Mouse (Mus musculus) heart, embryonic 16.5 days (tissue): ENCODE measurements around the gene Crabp2. TPM values are rescaled to one million over a fixed set of nuclear protein-coding genes. Genes with fewer than 3 reads are reported as not detected.

ENCODE experiments used
- ATAC-seq: fragments of 200-750 bp; cut with Nextera tagmentation; replicated peaks from 2 replicates; pipeline ENCODE4 v1.8.0; 2017; ENCODE audit warnings: moderate number of reproducible peaks; ENCODE audit not compliant: insufficient read depth, low FRiP score; ENCODE audit errors: extremely low read depth
- H3K27ac ChIP-seq: fragments of 300-500 bp; sonication (generic); 2 replicates; pipeline ENCODE4 v1.5.1; 2014; ENCODE audit warnings: mild to moderate bottlenecking, low read length, control low read depth, moderate library complexity
- H3K27me3 ChIP-seq: fragments of 300-500 bp; sonication (generic); 2 replicates; pipeline ENCODE4 v1.6.1; 2014; ENCODE audit warnings: low read length, mixed read lengths; ENCODE audit not compliant: control insufficient read depth, insufficient read depth
- H3K36me3 ChIP-seq: fragments of 300-500 bp; sonication (generic); 2 replicates; pipeline ENCODE4 v1.6.1; 2014; ENCODE audit not compliant: control insufficient read depth, insufficient read depth
- H3K4me1 ChIP-seq: fragments of 300-500 bp; sonication (generic); 2 replicates; pipeline ENCODE4 v1.6.1; 2014; ENCODE audit warnings: low read length, mixed read lengths; ENCODE audit not compliant: control insufficient read depth, insufficient read depth
- H3K4me2 ChIP-seq: fragments of 300-500 bp; sonication (generic); 2 replicates; pipeline ENCODE4 v1.6.1; 2014; ENCODE audit warnings: low read depth, mild to moderate bottlenecking, control low read depth, low read length
- H3K4me3 ChIP-seq: fragments of 300-500 bp; sonication (generic); 2 replicates; pipeline ENCODE4 v1.5.1; 2014; ENCODE audit warnings: mild to moderate bottlenecking, control low read depth, low read length
- H3K9ac ChIP-seq: fragments of 300-500 bp; sonication (generic); 2 replicates; pipeline ENCODE4 v1.6.1; 2014; ENCODE audit warnings: low read length, control low read depth
- H3K9me3 ChIP-seq: fragments of 300-500 bp; sonication (generic); replicated peaks from 2 replicates; pipeline ENCODE4 v1.6.1; 2016; ENCODE audit warnings: low read length; ENCODE audit not compliant: control insufficient read depth
- WGBS: fragments of 180-500 bp; shearing (Covaris S2); extraction: QIAGEN DNeasy Blood & Tissue Kit; methylation state at CpG from one replicate; pipeline ENCODE4 v1.1.7; 2014; 5-methylcytosine and 5-hydroxymethylcytosine counted together
- polyA plus RNA-seq: library from polyadenylated mRNA; unstranded; fragments of >200 nt; fragmentation: Nextera tagmentation; extraction: Ambion mirVana; gene quantifications from 2 replicates; pipeline ENCODE4 v1.2.1, GENCODE M21; 2015

Gene Crabp2
- polyA plus RNA-seq, 1 experiment from 2014 or later, result 10.1 TPM

DNA sequence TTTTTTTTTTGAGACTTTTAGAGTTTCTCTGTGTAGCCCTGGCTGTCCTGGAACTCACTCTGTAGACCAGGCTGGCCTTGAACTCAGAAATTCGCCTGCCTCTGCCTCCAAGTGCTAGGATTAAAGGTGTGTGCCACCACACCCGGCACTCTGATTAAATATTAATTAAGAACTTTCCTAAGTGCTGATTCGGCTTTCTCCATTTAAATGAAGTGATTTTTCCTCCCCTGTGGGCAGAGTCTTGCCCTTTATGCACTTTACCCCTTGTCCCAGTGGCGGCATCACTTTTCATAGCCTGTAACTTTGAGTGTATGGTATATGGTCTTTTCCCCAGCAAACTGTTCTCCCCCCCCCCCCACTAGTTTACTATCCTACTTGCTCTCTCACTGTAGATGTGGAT is 13.3 kb upstream of the Crabp2 start:
- ATAC-seq, result no peak
- H3K36me3 ChIP-seq, result peaks cover 42% of the 10 kb centered on the region
- no peak overlapping the region for H3K27ac ChIP-seq
- 77% methylated on average over 4 of the region's 4 CpGs for WGBS
- no peak overlapping the region for H3K9ac ChIP-seq
- no peak overlapping the region for H3K4me3 ChIP-seq
- H3K27me3 ChIP-seq, result no peaks in the 10 kb centered on the region
- H3K9me3 ChIP-seq, result no peaks in the 10 kb centered on the region
- H3K4me1 ChIP-seq, result peaks cover 8% of the 10 kb centered on the region
- H3K4me2 ChIP-seq, result no peak overlapping the region

DNA sequence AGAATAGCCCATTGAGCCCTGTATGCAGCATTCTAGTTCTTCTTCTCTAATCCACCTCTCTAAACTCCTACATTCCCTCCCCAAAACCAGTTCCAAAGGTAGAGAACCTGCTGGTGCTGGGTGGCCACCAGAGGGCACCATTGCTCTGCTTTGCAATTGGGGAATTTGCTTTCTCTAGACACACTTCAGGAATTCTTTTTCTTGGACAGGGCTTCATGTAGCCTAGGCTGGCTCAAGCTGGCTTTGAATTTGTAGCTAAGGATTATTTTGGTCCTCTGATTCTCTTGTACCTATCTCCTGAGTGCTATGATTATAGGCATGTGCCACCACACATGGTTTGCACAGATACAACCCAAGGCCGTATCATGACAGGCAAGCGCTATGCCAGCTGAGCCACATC is 12.7 kb upstream of the Crabp2 start:
- no peak overlapping the region; the same call in 1 of the 2 replicates for H3K9ac ChIP-seq
- H3K4me3 ChIP-seq, result no peak overlapping the region
- no peaks in the 10 kb centered on the region for H3K27me3 ChIP-seq
- ATAC-seq, result 0 out of 2 replicates have a peak, but pooled peaks have one; percentile 21
- H3K9me3 ChIP-seq, result no peaks in the 10 kb centered on the region
- H3K4me2 ChIP-seq, result no peak overlapping the region
- no peak overlapping the region for H3K27ac ChIP-seq
- H3K4me1 ChIP-seq, result peaks cover 7% of the 10 kb centered on the region
- WGBS, result 97% methylated on average over 2 of the region's 2 CpGs
- H3K36me3 ChIP-seq, result peaks cover 44% of the 10 kb centered on the region

DNA sequence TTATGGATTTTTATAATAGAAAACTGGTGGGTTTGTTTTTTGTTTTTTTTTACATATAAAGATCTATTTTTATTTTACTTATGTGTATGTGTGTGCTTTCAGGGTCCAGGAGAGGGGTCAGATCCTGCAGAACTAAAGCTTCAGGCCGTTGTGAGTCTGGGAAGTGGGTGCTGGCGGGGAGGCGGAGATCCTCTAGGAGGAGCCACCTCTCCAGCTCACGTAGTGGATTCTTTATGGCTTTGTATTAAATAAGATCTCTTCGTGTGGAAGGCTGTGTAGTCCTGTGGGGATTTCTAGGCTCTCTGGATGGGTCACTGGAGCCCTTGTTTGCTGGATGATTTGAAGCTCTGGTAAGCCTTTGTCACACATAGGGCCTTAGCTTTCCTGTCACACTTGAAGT is 7.9 kb upstream of the Crabp2 start:
- peaks cover 41% of the 10 kb centered on the region for H3K36me3 ChIP-seq
- WGBS, result 71% methylated on average over 5 of the region's 5 CpGs
- ATAC-seq, result no peak

DNA sequence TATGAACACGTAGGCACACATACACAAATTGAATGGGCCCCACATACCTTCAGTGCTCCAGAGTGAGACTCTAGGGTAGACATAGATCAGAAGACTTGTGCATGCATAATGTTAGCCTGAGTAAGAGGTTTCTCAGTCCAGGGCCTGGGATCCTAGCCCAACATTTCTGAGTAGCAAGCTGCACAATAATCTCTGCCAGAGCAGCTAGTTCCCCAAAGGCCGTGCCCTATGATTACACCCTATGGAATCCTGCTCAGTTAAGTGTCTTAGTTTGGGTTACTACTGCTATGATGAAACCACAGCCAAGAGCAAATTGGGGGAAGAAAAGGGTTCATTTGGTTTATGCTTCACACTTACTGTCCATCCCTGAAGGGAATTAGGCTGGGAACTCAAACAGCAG is 6.0 kb upstream of the Crabp2 start:
- H3K27ac ChIP-seq, result no peak overlapping the region
- no peaks in the 10 kb centered on the region for H3K9me3 ChIP-seq
- no peak overlapping the region for H3K4me2 ChIP-seq
- H3K27me3 ChIP-seq, result peaks cover 20% of the 10 kb centered on the region
- ATAC-seq, result no peak
- 88% methylated on average over 2 of the region's 2 CpGs for WGBS
- no peak overlapping the region for H3K4me3 ChIP-seq
- H3K36me3 ChIP-seq, result peaks cover 35% of the 10 kb centered on the region
- no peak overlapping the region for H3K9ac ChIP-seq
- peaks cover 7% of the 10 kb centered on the region for H3K4me1 ChIP-seq

More for the DNA sequence above, 7.9 kb upstream of the Crabp2 start:
- Histone ChIP-seq H3K4me1 (peaks cover 2% of the 10 kb centered on the region; the same call in 1 of the 2 replicates), H3K4me2 (no peak overlapping the region), H3K9me3 (no peaks in the 10 kb centered on the region), H3K4me3 (no peak overlapping the region), H3K27me3 (peaks cover 6% of the 10 kb centered on the region; the same call in 1 of the 2 replicates), H3K9ac (no peak overlapping the region), H3K27ac (no peak overlapping the region)

DNA sequence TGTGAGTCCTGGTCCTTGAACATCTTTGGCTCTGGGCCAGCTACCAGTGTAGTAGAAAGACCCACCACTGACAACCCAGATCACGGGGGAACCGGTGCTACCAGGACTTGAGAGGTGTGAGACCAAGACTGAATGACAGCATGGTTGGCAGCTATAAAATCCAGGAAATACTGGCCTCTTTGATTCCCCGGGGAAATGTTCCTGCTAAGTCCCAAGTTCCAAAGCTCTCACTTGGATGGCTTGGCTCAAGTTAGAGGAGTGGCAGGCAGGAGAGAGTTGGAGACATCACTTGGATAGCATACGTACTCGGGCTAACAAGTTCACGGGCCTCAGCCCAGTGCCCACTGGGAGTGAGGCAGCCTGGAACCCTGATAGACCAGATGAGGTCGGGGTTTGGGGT is 4.9 kb upstream of the Crabp2 start:
- no peak for ATAC-seq
- no peak overlapping the region for H3K9ac ChIP-seq
- peaks cover 29% of the 10 kb centered on the region for H3K27me3 ChIP-seq
- H3K4me3 ChIP-seq, result no peak overlapping the region
- H3K4me1 ChIP-seq, result peaks cover 18% of the 10 kb centered on the region
- WGBS, result 63% methylated on average over 7 of the region's 7 CpGs
- H3K4me2 ChIP-seq, result no peak overlapping the region
- H3K36me3 ChIP-seq, result peaks cover 26% of the 10 kb centered on the region
- H3K27ac ChIP-seq, result no peak overlapping the region
- H3K9me3 ChIP-seq, result no peaks in the 10 kb centered on the region

DNA sequence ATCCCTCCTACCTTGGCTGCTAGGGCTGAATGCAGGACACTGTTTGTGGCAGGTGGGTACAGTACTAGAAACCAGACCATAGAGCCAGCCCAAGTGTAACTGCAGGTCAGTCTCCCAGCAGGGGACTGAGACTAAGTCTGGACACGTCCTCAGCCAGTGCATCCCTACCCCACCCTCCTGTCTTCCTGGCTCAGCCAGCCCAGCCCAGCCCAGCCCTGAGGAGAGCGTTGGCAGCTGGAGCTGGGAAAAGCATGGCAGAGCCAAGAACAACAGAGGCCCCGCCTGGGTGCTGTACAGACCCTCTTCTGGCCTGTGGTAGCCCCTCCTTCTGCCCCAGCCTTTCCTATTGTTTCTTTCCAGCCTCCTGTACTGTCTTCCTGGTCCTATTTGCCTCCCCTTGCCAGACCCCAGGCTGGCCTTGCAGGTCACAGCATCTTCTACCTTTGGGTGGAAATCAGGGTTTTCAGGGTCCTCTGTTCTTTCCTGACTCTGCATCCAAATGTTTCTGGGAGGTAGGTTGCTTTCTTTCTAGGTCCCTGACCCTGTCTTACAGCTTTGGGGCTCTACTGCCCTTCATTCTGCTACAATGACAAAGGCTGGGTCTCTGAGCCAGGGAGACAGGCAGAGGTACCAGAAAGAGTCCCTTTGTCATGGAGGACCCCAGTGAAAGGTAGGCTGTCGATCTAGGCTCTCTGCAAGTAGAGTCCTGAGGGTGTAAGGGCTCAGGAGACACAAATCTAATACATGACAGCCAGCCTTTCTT is 3.4 kb upstream of the Crabp2 start:
- Histone ChIP-seq H3K9me3 (no peaks in the 10 kb centered on the region), H3K9ac (no peak overlapping the region), H3K27ac (no peak overlapping the region), H3K4me2 (no peak overlapping the region), H3K36me3 (peaks cover 15% of the 10 kb centered on the region), H3K4me1 (peaks cover 26% of the 10 kb centered on the region), H3K27me3 (peaks cover 41% of the 10 kb centered on the region), H3K4me3 (no peak overlapping the region)
- peak; percentile 62 for ATAC-seq
- WGBS, result 24% methylated on average over 4 of the region's 4 CpGs

DNA sequence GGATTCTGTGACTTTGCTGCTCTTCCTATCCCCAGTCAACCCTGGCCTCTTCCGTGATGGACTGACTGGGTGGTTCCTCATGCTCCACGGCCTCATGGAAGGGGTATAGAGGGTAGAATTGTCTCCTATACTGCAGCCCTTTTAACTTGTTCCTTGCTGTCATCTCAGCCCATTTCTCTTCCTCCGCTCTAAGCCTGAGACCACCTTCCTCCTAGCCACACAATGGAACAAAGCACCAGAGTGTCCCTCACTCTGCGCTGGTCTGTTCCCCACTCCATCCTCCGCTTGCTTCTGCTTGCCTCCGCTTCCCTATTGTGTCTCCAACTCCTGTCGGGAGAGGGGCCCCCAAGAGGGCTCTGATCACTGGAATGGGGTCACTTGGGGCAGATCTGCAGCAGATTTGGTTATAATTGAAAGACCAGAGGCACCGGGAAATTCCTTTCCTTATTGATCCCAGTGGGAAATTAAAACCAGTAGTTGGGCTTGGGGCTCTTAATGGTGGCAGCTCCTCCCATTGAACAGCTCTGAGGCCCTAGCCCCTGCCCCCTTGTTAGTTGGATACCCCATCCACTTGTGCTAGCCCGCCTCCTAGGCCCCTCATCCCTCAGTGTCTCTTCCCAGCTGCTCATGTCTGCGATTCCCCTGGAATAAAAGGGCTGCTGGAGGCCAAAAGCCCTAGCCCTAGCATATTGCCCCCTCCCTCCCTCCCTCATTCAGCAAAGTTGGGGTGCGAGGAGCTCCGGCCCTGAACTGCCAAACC is 2.5 kb upstream of the Crabp2 start:
- Histone ChIP-seq H3K27ac (no peak overlapping the region), H3K36me3 (peaks cover 9% of the 10 kb centered on the region), H3K9ac (no peak overlapping the region), H3K27me3 (peaks cover 50% of the 10 kb centered on the region), H3K9me3 (no peaks in the 10 kb centered on the region), H3K4me3 (no peak overlapping the region), H3K4me2 (no peak overlapping the region), H3K4me1 (peaks cover 26% of the 10 kb centered on the region)
- no peak for ATAC-seq
- 42% methylated on average over 12 of the region's 12 CpGs for WGBS

DNA sequence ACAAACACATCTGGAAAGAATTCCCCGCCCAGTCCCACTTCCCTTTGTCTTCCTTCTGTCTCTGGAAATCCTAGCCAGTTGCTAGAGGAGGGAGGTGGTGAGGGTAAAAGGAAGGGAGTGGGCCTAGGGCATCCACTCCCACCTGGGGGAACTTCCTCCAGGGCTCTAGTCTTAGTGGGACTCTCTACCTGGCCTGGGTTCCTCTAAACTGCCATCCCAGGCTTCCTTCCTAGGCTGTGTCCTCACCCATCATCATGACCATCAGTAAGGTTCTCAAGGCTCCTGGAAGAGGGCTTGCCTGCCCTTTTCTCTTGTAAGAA is 2.0 kb upstream of the Crabp2 start:
- Histone ChIP-seq H3K36me3 (peaks cover 4% of the 10 kb centered on the region), H3K9ac (no peak overlapping the region), H3K4me3 (no peak overlapping the region), H3K4me1 (peaks cover 26% of the 10 kb centered on the region), H3K27ac (no peak overlapping the region), H3K27me3 (peaks cover 56% of the 10 kb centered on the region), H3K4me2 (no peak overlapping the region), H3K9me3 (no peaks in the 10 kb centered on the region)
- ATAC-seq, result no peak
- WGBS, result 44% methylated on average over 1 of the region's 1 CpGs
